Mouse (Mus musculus) kidney, postnatal 0 days (tissue): ENCODE measurements around the gene 0610012G03Rik. TPM values are rescaled to one million over a fixed set of nuclear protein-coding genes. Genes with fewer than 3 reads are reported as not detected.
A peak's percentile ranks its signal among the peaks of the same experiment; 100 is the strongest.

Experiments
- ATAC-seq: fragments of 200-750 bp; cut with Nextera tagmentation; replicated peaks from 2 replicates; pipeline ENCODE4 v1.8.0; 2017; ENCODE audit warnings: low read depth, moderate number of reproducible peaks, moderate TSS enrichment, moderate library complexity; ENCODE audit not compliant: low FRiP score
- DNase-seq: peaks from one replicate; pipeline ENCODE4 v3.0.0-alpha.2; 2016; ENCODE audit warnings: low spot score
- H3K27ac ChIP-seq: fragments of 300-500 bp; sonication (generic); 2 replicates; pipeline ENCODE4 v1.5.1; 2014; ENCODE audit warnings: mild to moderate bottlenecking
- H3K27me3 ChIP-seq: fragments of 300-500 bp; sonication (generic); 2 replicates; pipeline ENCODE4 v1.6.1; 2014; ENCODE audit warnings: low read length, mixed read lengths; ENCODE audit not compliant: insufficient read depth
- H3K36me3 ChIP-seq: fragments of 300-500 bp; sonication (generic); 2 replicates; pipeline ENCODE4 v1.6.1; 2014; ENCODE audit warnings: low read length, mixed read lengths; ENCODE audit not compliant: insufficient read depth
- H3K4me1 ChIP-seq: fragments of 300-500 bp; sonication (generic); replicated peaks from 2 replicates; pipeline ENCODE4 v1.6.1; 2014; ENCODE audit warnings: antibody characterized with exemption, low read length, mixed read lengths; ENCODE audit not compliant: insufficient read depth
- H3K4me2 ChIP-seq: fragments of 300-500 bp; sonication (generic); 2 replicates; pipeline ENCODE4 v1.6.1; 2014; ENCODE audit warnings: mild to moderate bottlenecking, low read length, moderate library complexity, mixed read lengths
- H3K4me3 ChIP-seq: fragments of 300-500 bp; sonication (generic); replicated peaks from 2 replicates; pipeline ENCODE4 v1.5.1; 2014; ENCODE audit warnings: low read depth, low read length
- H3K9ac ChIP-seq: fragments of 300-500 bp; sonication (generic); 2 replicates; pipeline ENCODE4 v1.6.1; 2014; ENCODE audit warnings: low read depth, low read length
- H3K9me3 ChIP-seq: fragments of 300-500 bp; sonication (generic); replicated peaks from 2 replicates; pipeline ENCODE4 v1.6.1; 2016; ENCODE audit warnings: low read length, inconsistent platforms, mixed read lengths
- CTCF ChIP-seq: IDR thresholded peaks from 2 replicates; pipeline ENCODE4 v1.5.1; 2016; ENCODE audit warnings: antibody characterized with exemption, low read depth, mild to moderate bottlenecking, moderate library complexity
- WGBS: fragments of 180-500 bp; shearing (Covaris S2); extraction: QIAGEN DNeasy Blood & Tissue Kit; methylation state at CpG from one replicate; pipeline ENCODE4 v1.1.7; 2014; 5-methylcytosine and 5-hydroxymethylcytosine counted together
- polyA plus RNA-seq: library from polyadenylated mRNA; unstranded; fragments of >200 nt; fragmentation: Nextera tagmentation; extraction: Ambion mirVana; gene quantifications from 2 replicates; pipeline ENCODE4 v1.2.1, GENCODE M21; 2015

Gene 0610012G03Rik
- polyA plus RNA-seq, 1 experiment from 2014 or later, result 140 TPM

- WGBS, result 73% methylated on average over 13 of the region's 13 CpGs
- no peak overlapping the region for H3K4me2 ChIP-seq
- DNase-seq, result no peak
Measured at GRCm38 (mm10) chr16:31926547-31927182, 21.6 kb downstream of the 0610012G03Rik start.

DNA sequence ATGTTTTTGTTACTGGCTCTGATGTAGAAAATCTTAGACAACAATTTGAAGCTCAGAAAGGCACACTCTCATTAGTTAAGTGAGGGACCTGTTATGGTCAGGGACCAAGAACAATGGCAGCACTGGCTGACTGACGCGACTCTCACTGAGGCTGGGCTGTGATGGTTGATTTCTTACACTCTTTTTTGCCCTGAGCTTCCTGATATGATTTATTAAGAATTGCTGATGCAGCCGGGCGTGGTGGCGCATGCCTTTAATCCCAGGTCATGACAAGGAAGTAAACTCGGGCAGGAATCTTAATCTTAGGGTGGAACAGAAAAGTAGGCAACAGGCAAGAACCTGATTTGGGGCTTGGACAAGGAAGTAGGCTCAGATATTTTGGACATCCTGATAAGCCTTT, 22.2 kb downstream of the 0610012G03Rik start:
- Histone ChIP-seq H3K9me3 (no peaks in the 10 kb centered on the region), H3K4me3 (no peak overlapping the region), H3K27me3 (no peaks in the 10 kb centered on the region), H3K27ac (0 out of 2 replicates have a peak overlapping the region, but pooled peaks have one; percentile 31), H3K9ac (no peak overlapping the region), H3K4me2 (no peak overlapping the region), H3K4me1 (no peaks in the 10 kb centered on the region), H3K36me3 (no peaks in the 10 kb centered on the region)
- 62% methylated on average over 6 of the region's 6 CpGs for WGBS
- DNase-seq (no peak), ATAC-seq (no peak)
- no peak for TF ChIP-seq CTCF

More at GRCm38 (mm10) chr16:31926547-31927182, 21.6 kb downstream of the 0610012G03Rik start:
- H3K4me3 ChIP-seq, result no peak overlapping the region
- H3K27ac ChIP-seq, result 0 out of 2 replicates have a peak overlapping the region, but pooled peaks have one; percentile 31
- TF ChIP-seq CTCF, result no peak
- H3K9ac ChIP-seq, result no peak overlapping the region
- ATAC-seq, result peak; percentile 37; the same call in 1 of the 2 replicates
- H3K4me1 ChIP-seq, result no peaks in the 10 kb centered on the region
- H3K27me3 ChIP-seq, result no peaks in the 10 kb centered on the region
- no peaks in the 10 kb centered on the region for H3K9me3 ChIP-seq
- no peaks in the 10 kb centered on the region for H3K36me3 ChIP-seq

- Histone ChIP-seq H3K9me3 (no peaks in the 10 kb centered on the region), H3K4me2 (no peak overlapping the region), H3K36me3 (no peaks in the 10 kb centered on the region), H3K27me3 (no peaks in the 10 kb centered on the region), H3K27ac (no peak overlapping the region), H3K4me3 (no peak overlapping the region), H3K9ac (no peak overlapping the region), H3K4me1 (no peaks in the 10 kb centered on the region)
- WGBS, result 74% methylated on average over 6 of the region's 6 CpGs
- DNase-seq (no peak), ATAC-seq (no peak)
- TF ChIP-seq CTCF, result no peak
Measured at GRCm38 (mm10) chr16:31924368-31924767, 23.9 kb downstream of the 0610012G03Rik start.

DNA sequence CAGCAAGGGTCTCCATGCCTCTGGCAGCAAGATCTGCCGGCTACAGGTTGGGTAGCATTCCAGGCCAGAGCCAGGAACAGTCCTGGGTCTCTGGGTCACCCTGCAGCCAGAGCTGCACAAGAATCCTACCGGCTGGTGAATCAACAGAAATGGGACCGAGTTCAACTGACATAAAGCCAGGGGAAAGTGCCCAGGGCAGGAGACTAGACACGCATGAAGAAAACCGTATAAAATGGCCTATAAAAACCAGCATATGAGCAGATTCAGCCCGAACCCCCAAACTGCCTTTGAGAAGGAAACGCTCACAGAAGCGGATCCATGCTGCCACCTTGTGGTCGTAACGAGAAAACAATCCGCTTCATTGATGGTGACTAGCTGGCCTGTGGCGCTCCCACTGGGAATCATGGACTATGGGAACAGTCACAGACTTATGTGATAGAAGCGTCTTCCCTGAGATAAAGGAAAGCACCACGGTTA, 30.0 kb downstream of the 0610012G03Rik start:
- WGBS, result 5% methylated on average over 14 of the region's 14 CpGs
- peak; percentile 27; the same call in 1 of the 2 replicates for ATAC-seq
- peak; percentile 95 for TF ChIP-seq CTCF
- H3K27ac ChIP-seq, result no peak overlapping the region
- H3K27me3 ChIP-seq, result no peaks in the 10 kb centered on the region
- no peaks in the 10 kb centered on the region for H3K36me3 ChIP-seq
- H3K4me2 ChIP-seq, result peak overlapping the region; percentile 44
- peak; percentile 91 for DNase-seq
- no peaks in the 10 kb centered on the region for H3K9me3 ChIP-seq
- no peak overlapping the region for H3K4me3 ChIP-seq
- no peak overlapping the region for H3K9ac ChIP-seq
- H3K4me1 ChIP-seq, result no peaks in the 10 kb centered on the region

DNA sequence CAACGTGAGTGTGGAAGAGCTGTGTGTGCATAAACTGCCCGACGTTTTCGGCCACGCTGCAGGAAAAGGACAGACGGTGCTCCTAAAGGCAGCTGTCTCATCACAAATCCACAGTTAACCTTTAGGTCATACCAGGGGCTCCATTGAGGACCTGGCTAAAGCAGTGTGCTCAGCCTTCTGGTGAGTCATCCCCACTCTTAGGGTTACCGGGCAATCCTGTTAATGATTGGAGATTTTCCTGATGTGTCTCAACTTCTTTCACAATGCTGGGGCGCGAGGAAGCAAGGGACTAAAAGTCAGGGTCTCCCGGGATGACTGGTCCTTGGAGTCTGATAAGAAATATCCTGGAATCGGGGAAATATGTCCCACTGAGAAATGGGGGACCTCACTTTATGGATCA, 30.5 kb downstream of the 0610012G03Rik start:
- peak; percentile 63; the same call in 1 of the 2 replicates for ATAC-seq
- no peak overlapping the region for H3K27ac ChIP-seq
- WGBS, result 54% methylated on average over 11 of the region's 11 CpGs

GRCm38 (mm10) chr16:31910281-31910847, 37.9 kb downstream of the 0610012G03Rik start:
- no peaks in the 10 kb centered on the region for H3K27me3 ChIP-seq
- no peaks in the 10 kb centered on the region for H3K9me3 ChIP-seq
- ATAC-seq (no peak), DNase-seq (no peak)
- H3K4me1 ChIP-seq, result no peaks in the 10 kb centered on the region
- H3K4me2 ChIP-seq, result no peak overlapping the region
- WGBS, result 46% methylated on average over 10 of the region's 10 CpGs
- no peak overlapping the region for H3K4me3 ChIP-seq
- no peak overlapping the region for H3K9ac ChIP-seq
- H3K36me3 ChIP-seq, result no peaks in the 10 kb centered on the region
- TF ChIP-seq CTCF, result no peak
- no peak overlapping the region for H3K27ac ChIP-seq

More for the DNA sequence above, 30.5 kb downstream of the 0610012G03Rik start:
- no peaks in the 10 kb centered on the region for H3K9me3 ChIP-seq
- H3K27me3 ChIP-seq, result no peaks in the 10 kb centered on the region
- no peaks in the 10 kb centered on the region for H3K4me1 ChIP-seq
- peak overlapping the region; percentile 44 for H3K4me2 ChIP-seq
- peak; percentile 16 for DNase-seq
- no peak overlapping the region for H3K9ac ChIP-seq
- TF ChIP-seq CTCF, result no peak
- H3K36me3 ChIP-seq, result no peaks in the 10 kb centered on the region
- no peak overlapping the region for H3K4me3 ChIP-seq
